ENCODE assay signal across 30 mouse cellular contexts in the genomic region with DNA sequence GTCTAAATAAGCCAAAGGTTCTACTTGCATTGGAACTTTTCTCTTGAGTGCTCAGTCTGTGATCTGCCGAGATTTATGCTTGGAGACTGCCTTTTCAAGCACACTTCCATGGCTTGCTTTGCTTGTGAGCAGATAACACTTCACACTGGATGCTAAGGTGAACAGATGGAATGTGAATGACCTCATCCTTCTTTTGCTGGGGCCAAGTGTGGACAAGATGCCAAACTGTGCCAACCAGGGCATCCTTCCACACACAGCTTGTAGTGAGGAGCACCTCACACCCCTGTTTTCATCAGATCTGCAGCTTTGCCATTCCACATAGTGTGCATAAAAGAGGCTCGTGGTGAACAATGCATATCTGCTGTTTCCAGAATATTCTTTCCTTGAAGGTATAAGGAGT. TPM values are rescaled to one million over a fixed set of nuclear protein-coding genes. Genes with fewer than 3 reads are reported as not detected.
DNase-seq lines count a peak whose midpoint lies in the region; ATAC-seq and TF ChIP-seq lines count a peak whose summit lies in the region.
"Had no signal": no experiment of that assay in that cellular context is flagged by ENCODE, and none has a peak within 500 bp of the region (broad histone marks: within the 10 kb centered on the region; RNA-seq: fewer than 3 reads in every experiment).

No protein-coding gene starts in this region.

- ATAC-seq in forebrain, embryonic 13.5 days: peak; percentile 48; the same call in 1 of the 2 replicates
- peak; percentile 56 for ATAC-seq in forebrain, postnatal 0 days
- no peak for ATAC-seq in activated CD4-positive, CD25-positive, alpha-beta regulatory T cell, adult 4 months

- no peak for TF ChIP-seq CTCF in forebrain, postnatal 0 days (IDR thresholded peaks at IDR 0.05; ENCODE audit: low read depth)

- H3K9ac ChIP-seq in forebrain, embryonic 13.5 days: no peak overlapping the region
- no peak overlapping the region for H3K9ac ChIP-seq in forebrain, postnatal 0 days
- H3K9ac ChIP-seq: heart, embryonic 13.5 days; neural tube, embryonic 15.5 days had no signal

- no peaks in the 10 kb centered on the region for H3K36me3 ChIP-seq in forebrain, embryonic 13.5 days (ENCODE audit: poor library complexity, severe bottlenecking)
- H3K36me3 ChIP-seq in forebrain, embryonic 10.5 days (replicated peaks): no peaks in the 10 kb centered on the region
- no peaks in the 10 kb centered on the region for H3K36me3 ChIP-seq in forebrain, postnatal 0 days (ENCODE audit: insufficient read depth)
- no peaks in the 10 kb centered on the region for H3K36me3 ChIP-seq in heart, embryonic 10.5 days
- H3K36me3 ChIP-seq: heart, embryonic 13.5 days; neural tube, embryonic 15.5 days had no signal

- H3K27me3 ChIP-seq in forebrain, embryonic 13.5 days: no peaks in the 10 kb centered on the region
- no peaks in the 10 kb centered on the region for H3K27me3 ChIP-seq in forebrain, embryonic 10.5 days (ENCODE audit: poor library complexity, severe bottlenecking)
- H3K27me3 ChIP-seq in forebrain, postnatal 0 days (ENCODE audit: insufficient read depth, low read length): no peaks in the 10 kb centered on the region
- no peaks in the 10 kb centered on the region for H3K27me3 ChIP-seq in heart, embryonic 10.5 days (ENCODE audit: insufficient read depth, poor library complexity, severe bottlenecking)
- H3K27me3 ChIP-seq: heart, embryonic 13.5 days; neural tube, embryonic 15.5 days had no signal

- intact Hi-C loops in left cerebral cortex, postnatal 4 days (cut with DNase I): no loop called here
- intact Hi-C loops in left cerebral cortex, postnatal 14 days (cut with DNase I): no loop called here

- no peak overlapping the region for H3K4me2 ChIP-seq in forebrain, embryonic 13.5 days
- H3K4me2 ChIP-seq in forebrain, postnatal 0 days (ENCODE audit: low read depth): no peak overlapping the region
- H3K4me2 ChIP-seq: heart, embryonic 13.5 days; liver, embryonic 11.5 days; neural tube, embryonic 15.5 days had no signal

- no peak for DNase-seq in forebrain, embryonic 10.5 days (ENCODE audit: extremely low spot score, low spot score)
- DNase-seq in left cerebral cortex, postnatal 4 days: peak; percentile 61
- no peak for DNase-seq in left cerebral cortex, postnatal 14 days (ENCODE audit: low spot score in 2 of 2)
- peak; percentile 95 for DNase-seq in cerebellum, adult 9-10 months
- DNase-seq in forebrain, postnatal 0 days: no peak
- no peak for DNase-seq in heart, embryonic 10.5 days (ENCODE audit: low spot score)
- DNase-seq: adrenal gland, postnatal 36 days; embryo, embryonic 11 days; heart, postnatal 36 days; kidney, adult 8-10 months; kidney, postnatal 25 days; lung, adult 18-20 months; lung, postnatal 14 days; midbrain, embryonic 14.5 days; right cerebral cortex, postnatal 14 days; spleen, adult 18-20 months; thymus, postnatal 36 days had no signal

- H3K9me3 ChIP-seq in forebrain, embryonic 13.5 days (replicated peaks): no peaks in the 10 kb centered on the region
- H3K9me3 ChIP-seq in forebrain, embryonic 10.5 days: no peaks in the 10 kb centered on the region
- no peaks in the 10 kb centered on the region for H3K9me3 ChIP-seq in forebrain, postnatal 0 days (ENCODE audit: low read length)
- H3K9me3 ChIP-seq in heart, embryonic 10.5 days: no peaks in the 10 kb centered on the region
- H3K9me3 ChIP-seq: heart, embryonic 13.5 days; neural tube, embryonic 15.5 days had no signal

- no peak overlapping the region for H3K27ac ChIP-seq in forebrain, embryonic 13.5 days
- H3K27ac ChIP-seq in forebrain, embryonic 10.5 days: no peak overlapping the region
- no peak overlapping the region for H3K27ac ChIP-seq in forebrain, postnatal 0 days (ENCODE audit: low read depth, low read length)
- H3K27ac ChIP-seq in heart, embryonic 10.5 days: no peak overlapping the region
- H3K27ac ChIP-seq: heart, embryonic 13.5 days; neural tube, embryonic 15.5 days had no signal

- H3K4me1 ChIP-seq in forebrain, embryonic 13.5 days: no peaks in the 10 kb centered on the region
- H3K4me1 ChIP-seq in forebrain, embryonic 10.5 days: no peaks in the 10 kb centered on the region
- H3K4me1 ChIP-seq in forebrain, postnatal 0 days (ENCODE audit: insufficient read depth): no peaks in the 10 kb centered on the region
- no peaks in the 10 kb centered on the region for H3K4me1 ChIP-seq in heart, embryonic 10.5 days
- H3K4me1 ChIP-seq: heart, embryonic 13.5 days; neural tube, embryonic 15.5 days had no signal

- 70% methylated on average over 2 of the region's 2 CpGs for WGBS in forebrain, embryonic 13.5 days
- WGBS in forebrain, embryonic 10.5 days: 81% methylated on average over 2 of the region's 2 CpGs
- 51% methylated on average over 2 of the region's 2 CpGs for WGBS in forebrain, postnatal 0 days
- 67% methylated on average over 2 of the region's 2 CpGs for WGBS in heart, embryonic 10.5 days

- H3K4me3 ChIP-seq in forebrain, embryonic 13.5 days: no peak overlapping the region
- H3K4me3 ChIP-seq in forebrain, embryonic 10.5 days: no peak overlapping the region
- no peak overlapping the region for H3K4me3 ChIP-seq in forebrain, postnatal 0 days (ENCODE audit: low read depth, low read length)
- H3K4me3 ChIP-seq in heart, embryonic 10.5 days: no peak overlapping the region
- H3K4me3 ChIP-seq: heart, embryonic 13.5 days; myocyte; neural tube, embryonic 15.5 days had no signal

RNA-seq across cellular contexts. Expression of a gene that starts 29.7 kb away (rescaled TPM):
- not detected in 2 replicates for polyA plus RNA-seq in forebrain, embryonic 13.5 days (2015; fragmentation: Nextera tagmentation; extraction: Ambion mirVana)
- not detected in 2 replicates for polyA plus RNA-seq in forebrain, embryonic 10.5 days (2016; fragmentation: Nextera tagmentation; extraction: Ambion mirVana)
- not detected for total RNA-seq in left cerebral cortex, postnatal 4 days (2021)
- total RNA-seq in left cerebral cortex, postnatal 14 days (2021): not detected
- total RNA-seq in forebrain, postnatal 0 days (2014; rRNA removed): not detected in 2 replicates
- polyA plus RNA-seq in forebrain, postnatal 0 days (2015; fragmentation: Nextera tagmentation; extraction: Ambion mirVana): not detected in 2 replicates
- polyA plus RNA-seq in heart, embryonic 10.5 days (2016; fragmentation: Nextera tagmentation; extraction: Ambion mirVana): not detected in 2 replicates
- not detected for polyA plus RNA-seq in activated CD4-positive, CD25-positive, alpha-beta regulatory T cell, adult 4 months (2017; shearing (Covaris generic))
- total RNA-seq: adrenal gland, postnatal 36 days; gastrocnemius, adult 18-20 months; heart, postnatal 36 days; layer of hippocampus, adult 8-10 months; left cerebral cortex, postnatal 36 days; megakaryocyte, adult 5-6 weeks had no signal
- polyA plus RNA-seq: embryonic facial prominence, embryonic 14.5 days; gonadal fat pad, adult 2 months; heart, embryonic 13.5 days; intestine, embryonic 14.5 days; liver, embryonic 11.5 days; midbrain, embryonic 14.5 days; myocyte; neural tube, embryonic 15.5 days had no signal

Comparison
In these comparisons a context has a peak if more than half of its experiments do, and no peak if none do; other contexts are left out.
1. DNase-seq: peak in left cerebral cortex, postnatal 4 days (single experiment) and cerebellum, adult 9-10 months (single experiment); none in forebrain, embryonic 10.5 days (single experiment), left cerebral cortex, postnatal 14 days (0 of 2), forebrain, postnatal 0 days (single experiment) and heart, embryonic 10.5 days (single experiment).